Mouse (Mus musculus) limb, embryonic 13.5 days (tissue): ENCODE data around the gene Fads2. TPM values are rescaled to one million over a fixed set of nuclear protein-coding genes. Genes with fewer than 3 reads are reported as not detected.
"Not testable (repeated sequence)": the region's sequence is repeated elsewhere in the genome, so short reads cannot be mapped to it uniquely, and the experiment has no call there.

Experiments used
- ATAC-seq: fragments of 200-750 bp; cut with Nextera tagmentation; 2 replicates; pipeline ENCODE4 v1.8.0; 2017; ENCODE audit warnings: low read depth, moderate number of reproducible peaks, moderate TSS enrichment; ENCODE audit not compliant: low FRiP score
- H3K27ac ChIP-seq: fragments of 300-500 bp; sonication (generic); 2 replicates; pipeline ENCODE4 v1.5.1; 2015; ENCODE audit warnings: inconsistent platforms, mild to moderate bottlenecking, moderate library complexity
- H3K27me3 ChIP-seq: fragments of 300-500 bp; sonication (generic); 2 replicates; pipeline ENCODE4 v1.6.1; 2015; ENCODE audit warnings: mild to moderate bottlenecking, inconsistent platforms
- H3K36me3 ChIP-seq: fragments of 300-500 bp; sonication (generic); 2 replicates; pipeline ENCODE4 v1.6.1; 2015; ENCODE audit warnings: inconsistent platforms, mild to moderate bottlenecking, moderate library complexity
- H3K4me1 ChIP-seq: fragments of 300-500 bp; sonication (generic); 2 replicates; pipeline ENCODE4 v1.6.1; 2015; ENCODE audit warnings: inconsistent platforms
- H3K4me2 ChIP-seq: fragments of 300-500 bp; sonication (generic); replicated peaks from 2 replicates; pipeline ENCODE4 v1.6.1; 2015; ENCODE audit warnings: inconsistent platforms, mild to moderate bottlenecking, moderate library complexity
- H3K4me3 ChIP-seq: fragments of 300-500 bp; sonication (generic); 2 replicates; pipeline ENCODE4 v1.5.1; 2015; ENCODE audit warnings: moderate library complexity, mild to moderate bottlenecking, inconsistent platforms
- H3K9ac ChIP-seq: fragments of 300-500 bp; sonication (generic); 2 replicates; pipeline ENCODE4 v1.6.1; 2015; ENCODE audit warnings: mild to moderate bottlenecking, inconsistent platforms
- H3K9me3 ChIP-seq: fragments of 300-500 bp; sonication (generic); 2 replicates; pipeline ENCODE4 v1.6.1; 2016; ENCODE audit warnings: inconsistent platforms
- WGBS: fragments of 180-500 bp; shearing (Covaris S2); methylation state at CpG from one replicate; pipeline ENCODE4 v1.1.7; 2015; 5-methylcytosine and 5-hydroxymethylcytosine counted together
- polyA plus RNA-seq: library from polyadenylated mRNA; unstranded; fragments of >200 nt; fragmentation: Nextera tagmentation; extraction: Ambion mirVana; gene quantifications from 2 replicates; pipeline ENCODE4 v1.2.1, GENCODE M21; 2015

Fads2 gene
- polyA plus RNA-seq: 92.0 and 93.2 TPM in 2 replicates

GRCm38 (mm10) chr19:10101341-10102053 lies at the start of gene Fads2:
Gene Fads2, minus strand, starts transcription at chr19:10101746.
- H3K4me2 ChIP-seq: peak within 1 kb of the TSS; percentile 72
- no peaks in the 10 kb centered on the region for H3K27me3 ChIP-seq
- peak within 1 kb of the TSS; percentile 79 for H3K4me3 ChIP-seq
- peaks cover 46% of the 10 kb centered on the region for H3K4me1 ChIP-seq
- H3K27ac ChIP-seq: peak within 1 kb of the TSS; percentile 91
- H3K9me3 ChIP-seq: no peaks in the 10 kb centered on the region
- H3K9ac ChIP-seq: peak within 1 kb of the TSS; percentile 79
- under 1% methylated on average over 46 of the region's 57 CpGs for WGBS
- H3K36me3 ChIP-seq: peaks cover 25% of the 10 kb centered on the region
- ATAC-seq: peak; percentile 95

- H3K27ac ChIP-seq: no peak overlapping the region
- H3K9me3 ChIP-seq: no peaks in the 10 kb centered on the region
- no peak overlapping the region for H3K4me2 ChIP-seq
- WGBS: 40% methylated on average over 3 of the region's 3 CpGs
- no peaks in the 10 kb centered on the region for H3K4me1 ChIP-seq
- no peak for ATAC-seq
- no peak overlapping the region for H3K9ac ChIP-seq
- H3K4me3 ChIP-seq: no peak overlapping the region
- H3K27me3 ChIP-seq: no peaks in the 10 kb centered on the region
- H3K36me3 ChIP-seq: no peaks in the 10 kb centered on the region
Measured at GRCm38 (mm10) chr19:10149189-10149588, 47.6 kb upstream of the Fads2 start.

GRCm38 (mm10) chr19:10148555-10148954 lies 47.0 kb upstream of the Fads2 start:
- WGBS: 76% methylated on average over 6 of the region's 6 CpGs
- no peak for ATAC-seq
- no peak overlapping the region for H3K4me2 ChIP-seq
- H3K36me3 ChIP-seq: no peaks in the 10 kb centered on the region
- no peak overlapping the region for H3K27ac ChIP-seq
- no peak overlapping the region for H3K9ac ChIP-seq
- H3K9me3 ChIP-seq: no peaks in the 10 kb centered on the region
- no peaks in the 10 kb centered on the region for H3K4me1 ChIP-seq
- no peaks in the 10 kb centered on the region for H3K27me3 ChIP-seq
- H3K4me3 ChIP-seq: no peak overlapping the region

GRCm38 (mm10) chr19:10144464-10144863 lies 42.9 kb upstream of the Fads2 start:
- ATAC-seq: no peak

GRCm38 (mm10) chr19:10143667-10144066 lies 42.1 kb upstream of the Fads2 start:
- Histone ChIP-seq H3K4me1 (no peaks in the 10 kb centered on the region), H3K27me3 (no peaks in the 10 kb centered on the region), H3K36me3 (no peaks in the 10 kb centered on the region), H3K9ac (no peak overlapping the region), H3K9me3 (no peaks in the 10 kb centered on the region), H3K4me3 (no peak overlapping the region), H3K4me2 (no peak overlapping the region), H3K27ac (no peak overlapping the region)
- no peak for ATAC-seq
- 69% methylated on average over 2 of the region's 2 CpGs for WGBS

More at GRCm38 (mm10) chr19:10144464-10144863, 42.9 kb upstream of the Fads2 start:
- H3K9ac ChIP-seq: no peak overlapping the region
- no peak overlapping the region for H3K27ac ChIP-seq
- H3K4me3 ChIP-seq: no peak overlapping the region
- no peaks in the 10 kb centered on the region for H3K9me3 ChIP-seq
- 48% methylated on average over 4 of the region's 4 CpGs for WGBS
- H3K4me1 ChIP-seq: no peaks in the 10 kb centered on the region
- H3K36me3 ChIP-seq: no peaks in the 10 kb centered on the region
- no peak overlapping the region for H3K4me2 ChIP-seq
- no peaks in the 10 kb centered on the region for H3K27me3 ChIP-seq

GRCm38 (mm10) chr19:10139736-10140135 lies 38.2 kb upstream of the Fads2 start:
- 78% methylated on average over 6 of the region's 6 CpGs for WGBS
- Histone ChIP-seq H3K4me1 (no peaks in the 10 kb centered on the region), H3K4me2 (no peak overlapping the region), H3K27me3 (no peaks in the 10 kb centered on the region), H3K9me3 (no peaks in the 10 kb centered on the region), H3K4me3 (no peak overlapping the region), H3K36me3 (no peaks in the 10 kb centered on the region), H3K27ac (no peak overlapping the region), H3K9ac (no peak overlapping the region)
- ATAC-seq: no peak

- Histone ChIP-seq H3K9ac (no peak overlapping the region), H3K4me2 (no peak overlapping the region), H3K36me3 (no peaks in the 10 kb centered on the region), H3K27ac (no peak overlapping the region), H3K4me1 (no peaks in the 10 kb centered on the region), H3K27me3 (no peaks in the 10 kb centered on the region), H3K9me3 (no peaks in the 10 kb centered on the region), H3K4me3 (no peak overlapping the region)
- 69% methylated on average over 5 of the region's 5 CpGs for WGBS
- ATAC-seq: no peak
Measured at GRCm38 (mm10) chr19:10137423-10137822, 35.9 kb upstream of the Fads2 start.

GRCm38 (mm10) chr19:10134692-10135091 lies 33.1 kb upstream of the Fads2 start:
- H3K27me3 ChIP-seq: no peaks in the 10 kb centered on the region
- no peak overlapping the region for H3K9ac ChIP-seq
- no peaks in the 10 kb centered on the region for H3K9me3 ChIP-seq
- H3K4me1 ChIP-seq: no peaks in the 10 kb centered on the region
- no peaks in the 10 kb centered on the region for H3K36me3 ChIP-seq
- ATAC-seq: no peak
- 49% methylated on average over 2 of the region's 2 CpGs for WGBS
- H3K4me2 ChIP-seq: no peak overlapping the region
- H3K4me3 ChIP-seq: no peak overlapping the region
- no peak overlapping the region for H3K27ac ChIP-seq

GRCm38 (mm10) chr19:10129547-10129946 lies 28.0 kb upstream of the Fads2 start:
- H3K27me3 ChIP-seq, H3K27ac ChIP-seq, H3K9ac ChIP-seq, H3K9me3 ChIP-seq, ATAC-seq, H3K4me2 ChIP-seq, H3K4me1 ChIP-seq, H3K36me3 ChIP-seq, H3K4me3 ChIP-seq: not testable (repeated sequence)
- WGBS: 68% methylated on average over 7 of the region's 7 CpGs

GRCm38 (mm10) chr19:10126479-10127250 lies 25.1 kb upstream of the Fads2 start:
- no peak overlapping the region for H3K4me3 ChIP-seq
- no peak for ATAC-seq
- H3K9ac ChIP-seq: no peak overlapping the region

GRCm38 (mm10) chr19:10123892-10124634 lies 22.5 kb upstream of the Fads2 start:
- H3K4me2 ChIP-seq: no peak overlapping the region
- WGBS: 86% methylated on average over 7 of the region's 7 CpGs
- no peak overlapping the region for H3K27ac ChIP-seq
- 0 out of 2 replicates have a peak, but pooled peaks cover 3% of the 10 kb centered on the region for H3K4me1 ChIP-seq
- H3K9ac ChIP-seq: no peak overlapping the region
- no peak for ATAC-seq
- no peaks in the 10 kb centered on the region for H3K9me3 ChIP-seq
- no peaks in the 10 kb centered on the region for H3K27me3 ChIP-seq
- H3K4me3 ChIP-seq: no peak overlapping the region
- H3K36me3 ChIP-seq: no peaks in the 10 kb centered on the region

More at GRCm38 (mm10) chr19:10126479-10127250, 25.1 kb upstream of the Fads2 start:
- H3K36me3 ChIP-seq: no peaks in the 10 kb centered on the region
- H3K4me2 ChIP-seq: no peak overlapping the region
- no peak overlapping the region for H3K27ac ChIP-seq
- WGBS: 35% methylated on average over 5 of the region's 5 CpGs
- H3K4me1 ChIP-seq: 0 out of 2 replicates have a peak, but pooled peaks cover 3% of the 10 kb centered on the region
- H3K9me3 ChIP-seq: no peaks in the 10 kb centered on the region
- no peaks in the 10 kb centered on the region for H3K27me3 ChIP-seq
